Mouse (Mus musculus): ENCODE measurements around the gene Nomo1.

The Nomo1 gene

GRCm38 (mm10) chr7:46045882-46046281, 12.4 kb downstream of the Nomo1 start:
- DNase-seq (ENCODE audit: low spot score), result no peak

GRCm38 (mm10) chr7:46047873-46048562, 14.5 kb downstream of the Nomo1 start:
- DNase-seq (ENCODE audit: low spot score), result no peak

- no peak for DNase-seq (ENCODE audit: low spot score)
Measured at GRCm38 (mm10) chr7:46049981-46050380, 16.5 kb downstream of the Nomo1 start.

GRCm38 (mm10) chr7:46052161-46052821, 18.8 kb downstream of the Nomo1 start:
- no peak for DNase-seq (ENCODE audit: low spot score)

GRCm38 (mm10) chr7:46053566-46053965, 20.1 kb downstream of the Nomo1 start:
- no peak for DNase-seq (ENCODE audit: low spot score)

GRCm38 (mm10) chr7:46058882-46059281, 25.4 kb downstream of the Nomo1 start:
- DNase-seq (ENCODE audit: low spot score), result no peak

- no peak for DNase-seq (ENCODE audit: low spot score)
Measured at GRCm38 (mm10) chr7:46060688-46061087, 27.2 kb downstream of the Nomo1 start.

GRCm38 (mm10) chr7:46061614-46062013, 28.1 kb downstream of the Nomo1 start:
- DNase-seq (ENCODE audit: low spot score), result no peak

- DNase-seq (ENCODE audit: low spot score), result no peak
Measured at GRCm38 (mm10) chr7:46063296-46063695, 29.8 kb downstream of the Nomo1 start.

- no peak for DNase-seq (ENCODE audit: low spot score)
Measured at GRCm38 (mm10) chr7:46068831-46069230, 35.3 kb downstream of the Nomo1 start.

- DNase-seq (ENCODE audit: low spot score), result no peak
Measured at GRCm38 (mm10) chr7:46076844-46077243, 43.3 kb downstream of the Nomo1 start.

GRCm38 (mm10) chr7:46077675-46078074, 44.2 kb downstream of the Nomo1 start:
- DNase-seq (ENCODE audit: low spot score), result no peak

- DNase-seq (ENCODE audit: low spot score), result no peak
Measured at GRCm38 (mm10) chr7:46084024-46084423, 50.5 kb downstream of the Nomo1 start.

GRCm38 (mm10) chr7:46084839-46085513, 51.5 kb downstream of the Nomo1 start:
- DNase-seq (ENCODE audit: low spot score), result no peak

GRCm38 (mm10) chr7:46086378-46086777, 52.9 kb downstream of the Nomo1 start:
- DNase-seq (ENCODE audit: low spot score), result no peak

- no peak for DNase-seq (ENCODE audit: low spot score)
Measured at GRCm38 (mm10) chr7:46088241-46088640, 54.7 kb downstream of the Nomo1 start.

GRCm38 (mm10) chr7:46092803-46093202, 59.3 kb downstream of the Nomo1 start:
- DNase-seq (ENCODE audit: low spot score), result no peak

- DNase-seq (ENCODE audit: low spot score), result peak; percentile 61
Measured at GRCm38 (mm10) chr7:46096136-46096535, 62.6 kb downstream of the Nomo1 start.

- DNase-seq (ENCODE audit: low spot score), result no peak
Measured at GRCm38 (mm10) chr7:46097319-46097783, 63.9 kb downstream of the Nomo1 start.

GRCm38 (mm10) chr7:46098221-46098918, 64.9 kb downstream of the Nomo1 start:
- no peak for DNase-seq (ENCODE audit: low spot score)

- DNase-seq (ENCODE audit: low spot score), result no peak
Measured at GRCm38 (mm10) chr7:46098919-46099286, 65.4 kb downstream of the Nomo1 start.

- no peak for DNase-seq (ENCODE audit: low spot score)
Measured at GRCm38 (mm10) chr7:46099682-46100081, 66.2 kb downstream of the Nomo1 start.

Measured in c-Kit-positive CD71-positive TER-119-positive erythroid progenitor cells, embryonic 14.5 days (primary cell).